Mouse (Mus musculus): Measurements from ENCODE around the gene Gm49510.
A peak's percentile ranks its signal among the peaks of the same experiment; 100 is the strongest.

Gene Gm49510

GRCm38 (mm10) chr15:78947657-78948056 is 48.2 kb downstream of the Gm49510 start, which contains the start of gene Triobp:
Gene Triobp, plus strand, starts transcription at chr15:78947724.
- peak; percentile 75 to 84 for DNase-seq (ENCODE audit: low spot score in 2 of 2)

DNA sequence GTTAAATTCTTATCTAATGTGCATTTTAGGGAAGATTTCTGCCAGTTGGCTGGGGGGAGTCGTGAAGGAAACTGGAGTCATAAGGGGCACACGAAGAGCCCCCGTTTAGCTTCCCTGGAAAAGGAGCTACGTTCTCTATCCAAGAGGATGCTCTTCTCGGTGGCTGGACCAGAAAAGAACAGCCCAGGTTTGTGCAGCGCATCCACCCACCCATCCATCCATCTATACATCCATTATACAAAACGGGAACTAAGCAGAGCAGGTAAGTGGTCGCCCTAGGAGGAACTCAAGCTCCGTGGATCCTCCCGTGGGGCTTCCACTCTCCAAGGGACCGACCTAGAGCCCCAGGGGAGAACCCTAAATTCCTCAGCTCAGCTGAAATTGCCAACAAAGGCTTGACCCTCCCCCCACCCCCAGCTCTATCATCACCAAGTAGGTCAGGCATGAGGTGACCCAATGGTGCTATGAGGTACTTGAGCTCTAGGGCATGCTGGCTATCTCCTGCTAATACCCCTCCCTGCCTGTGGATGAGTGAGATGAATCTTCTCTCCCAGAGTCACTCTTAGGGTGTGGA is 48.8 kb downstream of the Gm49510 start:
- no peak for DNase-seq (ENCODE audit: low spot score in 2 of 2)

DNA sequence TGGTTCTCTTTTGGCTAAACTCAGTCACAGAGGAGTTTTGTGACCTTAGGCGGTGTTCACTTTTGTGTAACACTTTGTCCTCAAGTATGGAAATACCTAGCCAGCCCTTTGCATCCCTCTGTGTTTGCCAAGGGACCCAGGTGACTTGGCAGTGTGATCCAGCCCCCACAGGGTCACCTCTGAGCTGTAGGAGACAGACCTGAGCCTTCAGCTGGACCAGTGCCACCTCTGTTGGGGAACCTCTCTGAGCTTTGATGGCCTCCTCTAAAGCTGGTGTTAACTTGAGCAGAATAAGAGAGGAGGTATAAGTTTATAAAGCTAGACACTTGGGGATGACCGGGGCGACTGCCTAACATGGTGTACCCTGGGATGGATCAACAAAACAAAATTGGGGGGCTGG is 49.4 kb downstream of the Gm49510 start:
- DNase-seq (ENCODE audit: low spot score in 2 of 2): no peak

DNA sequence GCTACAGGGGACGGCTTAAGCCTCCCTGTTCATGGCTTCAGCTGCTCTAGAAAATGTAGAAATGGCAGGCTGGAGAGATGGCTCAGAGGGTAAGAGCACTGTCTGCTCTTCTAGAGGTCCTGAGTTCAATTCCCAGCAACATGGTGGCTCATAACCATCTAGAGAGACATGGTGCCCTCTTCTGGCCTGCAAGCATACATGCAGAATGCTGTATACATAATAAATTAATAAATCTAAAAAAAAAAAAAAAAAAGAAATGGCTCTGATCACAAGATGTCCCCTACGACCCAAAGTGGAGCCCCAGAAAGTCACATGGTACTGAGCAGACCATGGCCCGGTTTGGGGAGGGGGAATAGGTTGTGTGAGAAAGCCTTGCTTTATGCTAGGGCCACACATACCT is 56.2 kb downstream of the Gm49510 start:
- no peak for DNase-seq (ENCODE audit: low spot score in 2 of 2)

DNA sequence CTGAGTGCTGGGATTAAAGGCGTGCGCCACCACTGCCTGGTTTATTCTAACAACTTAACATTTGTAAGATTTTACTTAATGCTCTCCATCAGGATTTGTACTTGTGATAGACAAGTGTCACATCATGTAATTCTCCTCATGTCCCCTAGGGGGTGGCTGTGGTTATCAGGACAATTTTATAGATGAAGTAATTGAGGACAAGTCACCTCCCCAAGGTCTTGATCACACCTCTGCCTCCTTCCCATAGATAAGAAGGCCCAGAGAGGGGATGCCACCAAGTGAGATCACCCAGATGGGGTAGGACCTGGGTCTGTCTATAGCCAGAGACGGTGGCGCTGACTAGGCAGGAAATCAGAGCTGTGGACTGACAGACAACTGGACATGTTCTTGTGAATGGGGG is 56.9 kb downstream of the Gm49510 start:
- no peak for DNase-seq (ENCODE audit: low spot score in 2 of 2)

DNA sequence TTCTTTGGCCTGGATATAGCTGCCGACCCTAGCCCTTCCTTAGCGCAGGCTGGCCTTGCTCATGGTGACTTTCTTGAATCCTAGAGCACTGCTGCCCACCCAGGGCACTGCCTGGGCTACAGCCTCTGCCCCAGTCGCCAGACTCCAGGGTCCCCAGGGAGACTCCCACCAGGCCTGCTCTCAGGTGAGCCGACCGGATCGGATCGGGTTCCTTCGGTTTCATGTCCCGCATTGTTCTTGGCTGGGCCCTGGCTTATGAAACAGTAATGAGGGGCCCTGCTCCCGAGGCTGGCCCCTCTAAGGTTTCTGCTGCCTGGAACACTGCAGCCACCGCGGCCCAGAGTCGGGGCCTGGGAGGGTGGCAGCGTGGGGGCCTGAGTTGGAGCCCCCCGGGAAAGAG is 57.6 kb downstream of the Gm49510 start:
- no peak for DNase-seq (ENCODE audit: low spot score in 2 of 2)

DNA sequence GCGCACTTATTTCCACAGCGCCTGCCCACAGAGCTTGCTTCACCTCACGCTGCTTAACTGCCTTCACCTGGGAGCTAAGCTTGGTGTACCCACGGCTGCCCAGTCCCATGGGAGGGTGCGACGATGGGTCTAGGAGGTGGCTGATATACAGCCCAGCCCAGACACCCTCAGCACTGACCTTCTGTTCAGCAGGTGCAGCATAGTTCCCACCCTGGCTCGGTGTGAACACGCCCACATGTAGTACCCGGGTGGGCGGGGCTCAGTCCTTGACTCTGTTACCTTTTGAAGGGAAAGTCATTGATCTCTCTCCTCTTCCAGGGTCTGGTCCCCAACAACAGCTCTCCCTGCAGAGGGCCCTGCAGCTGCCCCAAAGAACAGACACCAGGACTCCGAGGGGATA is 60.1 kb downstream of the Gm49510 start:
- no peak for DNase-seq (ENCODE audit: low spot score in 2 of 2)

DNA sequence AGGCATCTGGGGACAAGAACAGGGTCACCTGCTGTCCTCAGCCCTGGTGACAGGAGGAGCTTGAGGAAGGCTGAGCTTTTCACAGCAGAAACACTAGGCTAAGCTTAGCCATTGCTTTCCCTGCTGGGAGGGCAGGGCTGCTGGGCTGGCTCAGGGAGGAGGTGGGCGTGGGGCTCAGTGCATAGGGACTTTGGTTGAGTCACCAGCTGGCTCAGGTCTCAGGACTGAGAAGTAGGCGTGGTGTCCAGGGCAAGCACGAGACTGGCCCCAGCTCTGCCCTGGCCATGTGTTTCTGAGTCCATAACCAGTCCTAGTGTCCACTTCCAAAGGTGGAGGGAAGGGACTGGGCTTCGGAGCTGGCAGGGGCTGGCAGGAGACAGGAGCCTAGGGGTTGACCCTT is 60.6 kb downstream of the Gm49510 start:
- peak; percentile 60 to 76 for DNase-seq (ENCODE audit: low spot score in 2 of 2)

DNA sequence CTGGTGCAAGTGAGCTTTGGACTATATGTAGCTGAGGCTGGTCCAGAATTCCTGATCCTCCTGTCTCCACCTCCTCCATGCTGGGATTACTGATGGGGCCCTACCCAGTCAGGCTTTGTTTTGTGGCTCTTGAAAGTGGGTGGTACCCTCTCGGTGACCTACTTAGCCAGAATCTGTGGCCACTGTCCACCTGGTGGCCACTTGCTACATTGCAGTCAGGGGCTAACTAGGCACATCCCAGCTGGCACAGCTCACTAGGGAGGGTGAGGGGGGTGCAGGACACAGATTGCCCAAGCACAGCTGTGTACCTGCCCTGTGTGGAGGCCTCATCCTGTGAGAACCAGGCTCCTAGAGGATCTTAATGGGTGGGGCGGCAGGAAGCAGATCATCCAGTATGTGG is 63.4 kb downstream of the Gm49510 start:
- DNase-seq (ENCODE audit: low spot score in 2 of 2): peak; percentile 60 to 73

Measured in urinary bladder, postnatal 4 days (tissue).